ENCODE assay signal across 9 mouse cellular contexts in genomic region chr2:162853576-162853975, GRCm38 (mm10).
DNase-seq lines count a peak whose midpoint lies in the region; ATAC-seq lines count a peak whose summit lies in the region.
"Had no signal": no experiment of that assay in that cellular context is flagged by ENCODE, and none has a peak within 500 bp of the region (broad histone marks: within the 10 kb centered on the region; RNA-seq: fewer than 3 reads in every experiment).

No protein-coding gene starts in this region.

- H3K9me3 ChIP-seq in embryonic facial prominence, embryonic 14.5 days (ENCODE audit: control insufficient read depth, low read length): no peaks in the 10 kb centered on the region
- no peaks in the 10 kb centered on the region for H3K9me3 ChIP-seq in embryonic facial prominence, embryonic 10.5 days
- H3K9me3 ChIP-seq: midbrain, embryonic 12.5 days had no signal

- H3K4me1 ChIP-seq in embryonic facial prominence, embryonic 14.5 days (ENCODE audit: control insufficient read depth, insufficient read depth, low read length): no peaks in the 10 kb centered on the region
- no peaks in the 10 kb centered on the region for H3K4me1 ChIP-seq in embryonic facial prominence, embryonic 10.5 days
- H3K4me1 ChIP-seq: midbrain, embryonic 12.5 days had no signal

- H3K4me2 ChIP-seq in embryonic facial prominence, embryonic 14.5 days (ENCODE audit: low read depth, low read length): no peak overlapping the region
- H3K4me2 ChIP-seq: midbrain, embryonic 12.5 days had no signal

- 72% methylated on average over 7 of the region's 7 CpGs for WGBS in embryonic facial prominence, embryonic 14.5 days
- WGBS in embryonic facial prominence, embryonic 10.5 days: 87% methylated on average over 7 of the region's 7 CpGs

- peak; percentile 6 for DNase-seq in embryonic facial prominence, embryonic 14.5 days (ENCODE audit: low spot score)
- no peak for DNase-seq in embryonic facial prominence, embryonic 10.5 days (ENCODE audit: low spot score)
- peak; percentile 54 for DNase-seq in 3134 (ENCODE audit: extremely low read depth, insufficient read length, low spot score)
- peak; percentile 89 to 93 for DNase-seq in cerebellum, postnatal 25 days
- peak; percentile 72 for DNase-seq in kidney, adult 9 months
- DNase-seq in right cerebral cortex, adult 2 months (ENCODE audit: low spot score in 2 of 2): peak; percentile 27 to 36

- no peak overlapping the region for H3K9ac ChIP-seq in embryonic facial prominence, embryonic 14.5 days (ENCODE audit: low read depth, low read length)
- H3K9ac ChIP-seq: midbrain, embryonic 12.5 days had no signal

- no peak overlapping the region for H3K4me3 ChIP-seq in embryonic facial prominence, embryonic 14.5 days (ENCODE audit: low read depth, low read length)
- no peak overlapping the region for H3K4me3 ChIP-seq in embryonic facial prominence, embryonic 10.5 days
- H3K4me3 ChIP-seq: midbrain, embryonic 12.5 days had no signal

- no peak overlapping the region for H3K27ac ChIP-seq in embryonic facial prominence, embryonic 14.5 days (replicated peaks; ENCODE audit: low read depth, low read length)
- no peak overlapping the region for H3K27ac ChIP-seq in embryonic facial prominence, embryonic 10.5 days (replicated peaks)
- H3K27ac ChIP-seq: midbrain, embryonic 12.5 days had no signal

- H3K36me3 ChIP-seq in embryonic facial prominence, embryonic 14.5 days (ENCODE audit: control insufficient read depth, insufficient read depth, low read length): no peaks in the 10 kb centered on the region
- no peaks in the 10 kb centered on the region for H3K36me3 ChIP-seq in embryonic facial prominence, embryonic 10.5 days (replicated peaks)
- H3K36me3 ChIP-seq: midbrain, embryonic 12.5 days had no signal

- H3K27me3 ChIP-seq in embryonic facial prominence, embryonic 14.5 days (replicated peaks; ENCODE audit: control insufficient read depth, insufficient read depth, low read length): no peaks in the 10 kb centered on the region
- H3K27me3 ChIP-seq in embryonic facial prominence, embryonic 10.5 days (replicated peaks; ENCODE audit: low read depth, poor library complexity, severe bottlenecking): no peaks in the 10 kb centered on the region
- H3K27me3 ChIP-seq: midbrain, embryonic 12.5 days had no signal

- no peak for ATAC-seq in embryonic facial prominence, embryonic 14.5 days (ENCODE audit: low read depth)
- ATAC-seq in CD4-positive, CD25-positive, alpha-beta regulatory T cell, adult 4 months: no peak
- ATAC-seq in megakaryocyte, adult 5-6 weeks (ENCODE audit: poor library complexity, severe bottlenecking): no peak
